Mouse (Mus musculus) right cerebral cortex, postnatal 25 days (tissue): ENCODE measurements around the gene Ulk4.

Experiments
- DNase-seq: peaks from one replicate; pipeline ENCODE4 v3.0.0; 2022

The Ulk4 gene

DNA sequence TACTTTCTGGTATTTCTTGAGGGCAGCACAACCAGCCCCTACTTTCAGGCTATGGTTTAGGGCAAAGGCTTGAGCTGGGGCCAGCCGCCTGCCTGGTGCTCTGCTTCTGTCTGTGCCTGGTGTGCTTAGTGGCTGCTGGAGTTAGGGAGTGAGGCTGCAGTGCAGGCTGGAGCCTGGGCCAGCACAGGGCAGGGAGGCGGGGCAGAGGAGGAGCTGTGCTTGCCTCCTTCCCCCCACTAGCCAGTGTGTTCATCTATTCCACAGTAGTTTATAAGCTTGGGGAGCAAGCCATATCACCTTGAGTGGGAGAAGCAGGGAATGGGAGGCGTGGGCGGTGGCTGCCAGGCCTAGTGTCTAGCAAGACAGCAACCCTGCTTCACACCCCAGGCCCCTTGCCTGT is 313.9 kb downstream of the Ulk4 start:
- DNase-seq = no peak

GRCm38 (mm10) chr9:120961969-120962700 is 314.9 kb downstream of the Ulk4 start:
- DNase-seq = no peak

- DNase-seq = no peak
Measured at GRCm38 (mm10) chr9:120961466-120961865, 315.5 kb downstream of the Ulk4 start.

DNA sequence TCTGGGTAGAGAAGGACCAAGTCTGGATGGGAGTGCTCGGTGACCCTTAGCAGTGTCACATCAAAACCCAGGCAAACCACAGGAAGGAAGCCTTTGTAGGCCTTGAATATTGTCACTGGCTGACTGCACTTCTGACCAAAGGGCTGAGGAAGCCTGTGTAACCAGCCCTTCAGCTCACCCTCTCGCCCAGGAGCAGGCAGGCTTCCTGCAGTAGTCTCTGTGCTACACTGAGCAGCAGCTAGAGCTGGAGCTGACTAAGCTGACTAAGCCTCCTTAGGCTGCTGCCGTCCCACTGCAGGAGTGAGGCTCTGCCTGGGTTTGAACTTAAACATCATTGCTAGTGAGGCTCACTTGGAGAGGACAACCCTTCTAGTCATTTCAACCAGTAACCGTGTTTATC is 316.4 kb downstream of the Ulk4 start:
- DNase-seq = no peak

DNA sequence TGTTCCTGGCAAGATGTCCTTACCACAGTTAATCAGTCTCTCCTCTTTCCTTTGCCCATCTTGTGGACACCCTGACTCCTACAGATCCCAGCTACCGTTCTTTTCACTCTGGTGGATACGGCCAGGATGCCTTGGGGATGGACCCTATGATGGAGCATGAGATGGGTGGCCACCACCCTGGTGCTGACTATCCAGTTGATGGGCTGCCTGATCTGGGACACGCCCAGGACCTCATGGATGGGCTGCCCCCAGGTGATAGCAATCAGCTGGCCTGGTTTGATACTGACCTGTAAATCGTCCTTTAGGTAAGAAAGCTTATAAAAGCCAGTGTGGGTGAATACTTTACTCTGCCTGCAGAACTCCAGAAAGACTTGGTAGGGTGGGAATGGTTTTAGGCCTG is 317.8 kb downstream of the Ulk4 start:
- DNase-seq = no peak

DNA sequence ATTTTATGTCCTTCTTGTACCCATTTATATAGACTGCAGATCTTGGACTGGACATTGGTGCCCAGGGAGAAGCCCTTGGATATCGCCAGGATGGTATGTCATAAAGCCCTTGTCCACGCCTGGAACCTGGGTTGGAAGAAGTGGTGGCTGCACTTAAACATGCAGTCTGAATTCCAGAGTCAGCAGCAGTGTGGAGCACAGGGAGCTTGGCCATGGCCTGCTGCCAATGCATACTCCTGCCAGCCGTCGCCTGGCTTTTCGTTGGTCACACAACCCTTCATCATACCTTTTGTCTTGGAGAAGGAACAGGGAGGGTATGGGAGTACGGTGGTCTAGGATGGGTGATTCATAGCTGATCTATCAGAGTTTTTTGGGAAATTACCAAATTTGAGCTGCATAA is 318.4 kb downstream of the Ulk4 start:
- no peak for DNase-seq

GRCm38 (mm10) chr9:120958051-120958450 is 318.9 kb downstream of the Ulk4 start:
- DNase-seq = no peak

DNA sequence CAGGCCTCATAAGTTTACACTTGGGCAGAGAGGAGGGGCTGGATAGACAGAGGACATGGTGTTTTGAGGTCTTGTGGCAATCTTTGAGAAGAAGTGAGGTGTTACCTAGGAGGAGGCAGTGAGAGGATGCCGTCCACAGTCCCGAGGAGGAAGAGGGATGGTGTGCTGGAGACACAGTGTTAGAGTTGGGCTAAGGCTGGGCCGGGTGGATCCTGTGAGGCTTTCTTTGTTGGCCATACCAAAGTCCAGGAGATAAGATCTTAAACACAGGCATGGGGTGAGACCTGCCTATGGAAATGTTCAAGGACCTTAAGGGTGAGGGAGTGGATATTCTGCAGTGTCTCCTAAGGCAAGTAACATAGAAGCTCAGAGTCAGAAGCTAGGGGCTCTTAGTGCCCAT is 325.1 kb downstream of the Ulk4 start:
- no peak for DNase-seq

DNA sequence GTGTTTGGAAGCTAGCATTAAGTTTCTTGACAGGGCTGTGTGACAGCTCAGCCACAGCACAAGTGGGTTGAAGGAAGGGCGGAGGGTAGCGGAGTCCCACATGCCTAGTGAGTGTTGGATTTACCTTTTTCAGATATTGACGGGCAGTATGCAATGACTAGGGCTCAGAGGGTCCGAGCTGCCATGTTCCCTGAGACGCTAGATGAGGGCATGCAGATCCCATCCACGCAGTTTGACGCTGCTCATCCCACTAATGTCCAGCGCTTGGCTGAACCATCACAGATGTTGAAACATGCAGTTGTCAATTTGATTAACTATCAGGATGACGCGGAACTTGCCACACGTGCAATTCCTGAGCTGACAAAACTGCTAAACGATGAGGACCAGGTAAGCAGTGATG is 326.2 kb downstream of the Ulk4 start:
- no peak for DNase-seq

DNA sequence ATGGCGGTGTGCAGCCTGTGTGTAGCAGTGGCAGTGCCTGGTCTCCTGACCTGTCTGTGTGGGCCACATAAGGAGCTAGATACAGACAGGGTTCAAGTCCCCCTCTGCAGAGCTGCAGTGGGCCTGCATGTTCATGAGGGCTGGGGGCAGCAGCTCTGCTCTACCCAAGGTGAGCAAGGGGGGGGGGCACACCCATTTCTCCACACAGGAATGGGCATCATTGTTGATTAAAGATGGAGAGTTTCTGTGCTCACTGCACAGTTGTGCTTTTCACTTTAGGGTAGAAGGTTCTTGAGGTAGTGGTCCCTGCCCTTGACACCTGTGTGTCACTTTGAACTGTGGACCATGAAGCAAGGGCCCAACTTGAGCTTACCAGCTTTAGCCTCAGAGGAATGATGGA is 328.2 kb downstream of the Ulk4 start:
- DNase-seq = no peak

- no peak for DNase-seq
Measured at GRCm38 (mm10) chr9:120946131-120946530, 330.9 kb downstream of the Ulk4 start.

DNA sequence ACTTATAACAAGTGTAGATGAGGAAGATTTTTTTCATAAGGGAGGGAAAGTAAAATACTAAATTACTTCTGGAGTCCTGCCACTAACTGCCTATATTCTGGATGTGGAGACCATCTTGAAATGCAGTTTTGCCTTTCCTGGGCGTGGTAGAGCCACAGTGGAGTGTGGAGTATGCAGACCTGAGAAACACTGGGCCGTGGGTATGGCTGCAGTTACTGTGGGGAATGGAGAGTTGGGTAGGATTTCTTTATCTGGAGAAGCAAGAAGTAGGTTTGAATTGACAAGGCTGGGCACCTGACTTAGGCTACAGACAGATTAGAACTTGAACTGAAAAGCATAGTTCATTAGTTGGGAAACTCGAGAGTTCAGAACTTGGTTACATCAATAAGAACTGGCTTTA is 332.8 kb downstream of the Ulk4 start:
- DNase-seq = no peak

DNA sequence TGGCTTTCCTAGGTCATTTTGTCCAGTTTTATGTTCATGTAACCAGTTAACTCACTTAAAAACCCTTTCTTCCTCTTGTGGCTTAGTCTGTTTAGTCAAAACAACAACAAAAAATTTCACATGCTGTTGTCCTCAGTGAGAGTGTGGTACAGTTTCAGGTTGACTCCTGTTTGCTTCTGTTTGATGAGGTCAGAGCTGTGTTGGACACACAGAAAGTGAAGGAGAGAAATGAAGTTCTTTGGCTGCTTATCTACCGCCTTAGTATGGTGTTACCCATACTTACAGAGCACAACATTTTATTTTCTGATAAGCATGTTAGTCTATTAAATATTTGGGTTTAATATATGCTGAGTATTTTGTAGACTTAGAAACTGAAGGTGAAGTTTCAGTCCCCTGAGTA is 333.2 kb downstream of the Ulk4 start:
- DNase-seq = no peak

DNA sequence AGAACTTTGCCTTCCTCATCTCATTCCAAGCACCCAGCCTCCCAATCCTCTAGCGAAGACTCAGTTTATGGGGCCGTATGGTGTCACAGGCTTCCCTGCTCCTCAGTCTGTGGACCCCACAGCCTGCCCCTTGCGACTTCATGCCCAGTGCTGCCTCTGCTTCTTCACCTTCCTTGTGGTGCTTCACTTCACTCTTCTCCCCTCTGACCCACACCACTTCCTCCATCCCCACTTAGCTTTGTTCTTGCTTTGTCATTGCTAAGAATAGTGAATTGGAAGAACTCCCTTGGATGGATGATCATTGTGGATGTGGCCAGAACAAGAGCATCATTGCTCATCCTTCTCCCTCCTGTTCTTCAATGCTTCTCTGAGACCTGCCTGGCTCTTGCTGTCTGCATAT is 336.1 kb downstream of the Ulk4 start:
- no peak for DNase-seq

DNA sequence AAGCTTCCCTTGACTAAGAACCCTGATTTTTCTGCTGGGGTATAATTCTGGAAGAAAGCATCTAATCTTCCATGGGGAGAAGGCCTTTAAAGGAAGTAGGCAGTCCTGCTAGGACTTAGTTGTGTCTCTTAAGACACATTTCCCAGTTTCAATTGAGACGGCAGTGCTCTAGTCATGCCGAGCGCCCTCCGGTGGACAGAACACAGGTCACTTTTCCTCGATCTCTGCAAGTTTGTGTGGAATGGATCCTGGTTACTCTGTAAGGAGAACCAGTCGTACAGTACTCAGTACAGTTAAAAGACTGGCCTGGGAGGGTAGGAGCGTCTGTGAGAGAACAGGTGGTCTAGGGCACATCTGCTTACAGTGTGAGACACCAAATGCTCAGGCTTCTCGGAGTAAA is 340.6 kb downstream of the Ulk4 start:
- no peak for DNase-seq

DNA sequence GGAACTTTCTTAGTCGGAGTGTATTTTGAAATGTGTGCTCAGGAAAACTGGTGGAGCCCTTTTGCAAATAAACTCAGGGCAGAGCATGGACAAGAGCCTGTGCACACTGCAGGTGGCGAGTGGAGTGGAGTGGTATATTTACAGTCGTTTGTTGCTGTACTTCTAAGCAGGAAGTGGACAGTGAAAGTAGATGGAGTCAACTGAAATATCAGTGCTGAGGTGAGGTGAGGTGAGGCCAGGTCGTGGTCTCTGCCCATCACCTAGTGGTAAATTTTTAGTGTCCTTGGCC is 341.4 kb downstream of the Ulk4 start:
- DNase-seq = no peak

DNA sequence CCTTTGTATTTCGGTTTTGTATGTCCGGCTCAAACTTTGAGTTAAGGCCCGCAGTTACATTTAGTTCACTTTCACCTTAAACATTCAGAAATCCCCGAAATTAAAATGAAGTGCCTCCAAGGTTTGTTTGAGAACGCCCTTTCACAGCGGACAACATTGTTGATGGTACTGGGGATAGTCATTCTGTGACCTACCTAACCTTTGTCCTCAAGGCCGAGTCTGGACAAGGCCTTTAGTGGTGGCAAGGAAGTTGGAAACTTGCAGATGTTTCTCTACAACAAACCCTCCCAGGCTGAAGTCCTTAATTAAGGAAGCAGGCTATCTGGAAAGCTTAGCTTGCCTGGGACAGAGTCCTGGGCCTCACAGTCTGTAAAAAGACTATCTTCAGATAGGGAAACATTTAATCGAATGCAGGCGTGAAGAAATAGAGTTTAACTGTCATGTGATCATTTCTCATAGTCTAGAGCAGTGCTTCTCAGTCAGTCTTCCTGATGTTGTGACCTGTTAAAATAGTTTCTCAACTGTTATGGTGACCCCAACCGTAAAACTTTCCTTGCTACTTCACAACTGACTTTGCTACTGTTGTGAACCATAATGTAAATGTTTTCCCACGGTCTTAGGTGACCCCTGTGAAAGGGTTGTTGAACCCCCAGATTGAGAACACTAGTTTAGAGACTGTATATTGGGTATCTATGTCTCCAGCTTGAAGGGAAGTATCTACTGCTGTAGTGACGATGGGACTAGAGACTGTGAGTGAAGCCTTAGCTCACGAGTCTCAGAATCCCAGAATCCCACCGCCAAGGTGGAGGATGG is 342.0 kb downstream of the Ulk4 start:
- DNase-seq = no peak

DNA sequence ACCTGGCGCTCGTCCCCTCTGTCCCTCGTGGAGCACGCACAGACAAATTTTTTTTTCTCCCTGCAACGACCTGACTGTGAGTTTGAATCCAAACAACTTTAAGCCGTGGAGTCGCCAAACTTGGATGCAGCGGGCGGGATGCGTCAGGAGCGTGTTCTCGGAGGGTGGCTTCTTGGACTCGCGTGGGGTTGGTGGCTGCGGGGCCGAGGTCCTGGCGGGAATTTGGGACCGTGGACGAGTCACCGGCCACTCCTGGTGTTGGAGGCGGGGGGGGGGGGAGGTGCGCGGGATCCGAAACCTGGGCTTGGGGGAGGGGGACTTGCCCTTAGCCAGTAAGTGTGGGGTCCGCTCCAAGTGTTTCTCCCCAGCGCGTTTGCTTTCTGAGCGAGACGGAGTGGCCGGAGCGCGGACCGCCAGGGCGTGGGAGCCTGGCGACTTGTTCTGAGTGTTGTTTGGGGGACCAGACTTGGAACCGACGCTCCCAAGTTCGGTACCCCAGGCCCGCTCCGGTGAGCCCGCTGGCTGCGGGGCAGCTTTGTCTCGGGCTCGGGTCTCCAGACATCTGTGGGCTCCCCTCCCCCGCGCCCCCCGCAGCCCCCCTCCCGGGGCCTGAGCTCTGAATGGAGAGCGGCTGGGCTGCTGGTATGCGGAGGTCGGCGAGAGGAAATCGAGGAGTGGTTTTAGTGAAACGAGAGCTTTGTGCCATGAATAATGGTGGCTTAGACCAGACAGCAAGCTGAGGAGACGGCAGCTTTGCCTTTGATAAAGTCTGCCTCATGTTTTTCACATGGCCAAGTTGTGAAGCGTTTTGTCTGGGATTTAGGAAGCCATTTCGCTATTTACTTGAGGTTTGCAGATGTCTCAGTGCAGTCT is 342.9 kb downstream of the Ulk4 start:
- DNase-seq = peak; percentile 33

GRCm38 (mm10) chr9:120933587-120933885 is 343.5 kb downstream of the Ulk4 start:
- no peak for DNase-seq

DNA sequence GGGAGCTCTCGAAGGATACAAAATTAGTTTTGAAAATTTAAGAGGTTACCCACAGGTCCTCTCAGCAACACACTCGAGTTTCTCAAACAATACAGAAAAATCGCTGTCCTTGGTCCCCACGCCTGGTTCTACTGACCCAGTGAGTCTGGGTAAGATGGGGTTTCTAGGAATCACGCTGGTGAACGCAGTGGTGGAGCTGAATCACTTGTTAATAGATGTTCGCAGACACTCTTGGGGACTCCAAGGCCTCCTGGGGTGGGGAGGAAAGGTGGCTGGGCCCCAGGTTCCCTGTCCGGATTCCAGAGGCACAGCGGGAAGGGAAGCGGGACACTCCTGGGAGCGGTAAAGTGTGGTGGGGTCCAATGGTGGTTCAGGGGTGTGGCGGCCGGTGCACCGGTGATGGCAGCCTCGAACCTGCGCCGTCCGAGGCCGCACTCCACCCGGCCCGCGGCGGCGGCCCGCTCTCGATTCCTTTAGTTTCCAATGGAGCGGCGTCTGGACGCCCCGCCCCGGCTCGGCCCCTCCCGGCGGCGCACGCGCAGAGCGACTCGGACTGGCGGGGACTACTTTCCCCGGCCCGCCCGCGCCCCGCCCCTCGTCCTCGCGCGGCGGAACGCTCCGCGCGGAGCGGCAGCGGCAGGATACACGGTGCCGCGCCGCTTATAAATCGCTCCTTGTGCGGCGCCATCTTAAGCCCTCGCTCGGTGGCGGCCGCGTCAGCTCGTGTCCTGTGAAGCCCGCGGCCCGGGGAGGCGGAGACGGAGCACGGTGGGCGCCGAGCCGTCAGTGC is 344.0 kb downstream of the Ulk4 start:
- DNase-seq = peak; percentile 97

DNA sequence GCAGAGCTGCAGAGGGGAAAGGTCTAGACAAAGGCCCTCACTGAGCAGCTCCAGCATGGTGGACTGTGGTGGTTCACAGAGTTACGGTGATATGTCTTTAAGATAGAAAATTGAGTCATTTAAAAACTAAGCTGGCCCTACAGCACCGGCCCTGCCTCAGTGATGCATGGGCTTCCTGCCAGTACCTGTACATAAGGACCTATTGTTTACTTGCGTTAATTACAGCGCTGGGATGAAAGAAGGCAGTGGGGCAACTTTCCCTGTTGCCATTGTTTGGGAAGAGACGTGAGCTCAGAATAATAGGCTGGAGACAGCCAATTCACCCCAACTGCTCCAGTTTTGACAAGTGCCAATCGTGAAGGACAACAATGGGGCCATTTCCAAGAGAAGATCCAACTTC is 344.6 kb downstream of the Ulk4 start:
- no peak for DNase-seq

- no peak for DNase-seq
Measured at GRCm38 (mm10) chr9:120930811-120931210, 346.2 kb downstream of the Ulk4 start.

DNA sequence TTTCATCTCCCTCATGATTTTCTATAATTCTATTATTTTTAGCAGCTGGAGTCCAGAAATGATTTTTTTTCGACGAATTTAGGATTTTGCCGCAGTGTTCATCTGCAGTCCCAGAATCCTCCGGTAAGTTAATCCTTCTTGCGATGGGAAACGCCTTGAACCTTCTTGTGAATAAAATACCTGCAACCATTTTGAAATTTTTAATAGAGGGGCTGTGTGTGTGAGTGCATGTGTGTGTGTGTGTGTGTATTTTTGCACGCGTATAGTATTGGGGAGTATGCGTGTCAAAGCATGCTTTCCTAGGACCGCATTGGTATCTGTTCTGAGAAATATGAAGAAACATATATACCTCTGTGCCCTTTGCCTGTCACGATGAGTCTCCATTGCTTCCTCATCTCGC is 347.0 kb downstream of the Ulk4 start:
- no peak for DNase-seq
